Mouse (Mus musculus) lung, postnatal 10 days (tissue): ENCODE results near the gene Cars2.
"Not testable (repeated sequence)": the region's sequence is repeated elsewhere in the genome, so short reads cannot be mapped to it uniquely, and the experiment has no call there.

Experiments used
- DNase-seq: peaks from one replicate; pipeline ENCODE4 v3.0.0; 2021

Gene Cars2

GRCm38 (mm10) chr8:11555720-11556591, 5.4 kb upstream of the Cars2 start:
- DNase-seq, result peak; percentile 100

DNA sequence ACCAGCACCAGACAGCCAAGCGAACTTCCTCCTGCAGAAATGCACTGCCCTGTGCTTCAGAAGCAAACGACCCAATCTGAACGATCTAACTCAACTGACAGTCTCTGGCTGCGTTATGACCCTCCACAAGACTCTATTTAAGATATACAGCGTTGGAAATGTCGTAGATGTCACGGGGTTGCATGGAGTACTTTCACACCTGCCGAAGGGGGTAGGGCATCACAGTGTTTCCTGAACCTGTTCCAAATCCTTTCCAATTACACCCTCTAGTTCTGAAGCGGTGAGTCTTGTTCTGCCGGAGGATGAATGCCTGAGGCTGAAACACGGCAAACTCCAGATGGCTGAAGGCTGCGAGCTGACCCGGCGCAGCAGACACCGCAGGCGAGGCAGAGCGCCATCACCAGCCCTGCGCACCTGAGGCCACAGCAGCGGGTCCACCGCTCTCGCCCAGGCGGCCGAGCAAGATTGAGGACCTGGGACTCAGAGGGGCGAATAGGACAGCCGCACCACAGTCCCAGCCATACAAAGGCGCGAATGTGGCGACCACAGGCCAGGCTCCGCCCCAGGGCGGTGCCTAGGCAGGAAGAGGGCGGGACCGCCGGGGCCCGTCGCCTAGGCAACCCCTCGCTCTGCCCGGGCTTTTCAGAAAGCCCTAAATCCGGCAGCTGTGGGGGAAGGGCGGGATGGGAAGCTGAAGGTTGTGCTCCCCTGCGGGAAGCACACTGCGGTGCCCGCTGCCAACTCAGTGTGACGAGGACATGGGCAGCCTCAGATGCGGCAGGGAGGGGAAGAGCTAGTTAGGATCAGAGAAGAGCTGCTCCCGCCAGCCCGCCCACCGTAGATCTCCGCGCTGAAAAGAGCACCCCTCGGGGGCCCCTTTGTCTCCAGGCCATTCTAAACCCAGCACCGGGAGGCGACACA, 4.5 kb upstream of the Cars2 start, which contains the start of gene Ing1:
Ing1 (plus strand) TSS at position 773 of the 921 bp plus-strand sequence.
- DNase-seq, result peak; percentile 96

DNA sequence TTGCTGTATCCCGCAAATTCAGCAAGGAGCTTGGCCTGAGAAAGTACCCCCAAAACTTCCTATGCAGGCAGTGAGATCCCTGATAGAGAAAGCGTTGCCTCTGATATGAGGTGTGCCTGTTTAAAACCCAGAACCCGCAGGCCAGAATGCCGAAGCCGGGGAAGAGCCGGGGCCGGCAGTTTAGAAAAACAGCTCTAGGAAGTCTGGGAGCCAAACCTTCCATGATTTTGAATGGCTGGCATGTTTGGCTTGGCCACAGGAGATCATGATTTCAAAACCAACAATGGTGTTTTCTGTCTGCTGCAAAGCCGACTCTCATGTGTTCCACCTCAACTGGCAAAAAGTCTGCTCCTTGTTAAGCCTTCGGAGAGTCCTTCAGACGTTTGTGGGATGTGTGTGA, 1.8 kb upstream of the Cars2 start:
- no peak for DNase-seq

DNA sequence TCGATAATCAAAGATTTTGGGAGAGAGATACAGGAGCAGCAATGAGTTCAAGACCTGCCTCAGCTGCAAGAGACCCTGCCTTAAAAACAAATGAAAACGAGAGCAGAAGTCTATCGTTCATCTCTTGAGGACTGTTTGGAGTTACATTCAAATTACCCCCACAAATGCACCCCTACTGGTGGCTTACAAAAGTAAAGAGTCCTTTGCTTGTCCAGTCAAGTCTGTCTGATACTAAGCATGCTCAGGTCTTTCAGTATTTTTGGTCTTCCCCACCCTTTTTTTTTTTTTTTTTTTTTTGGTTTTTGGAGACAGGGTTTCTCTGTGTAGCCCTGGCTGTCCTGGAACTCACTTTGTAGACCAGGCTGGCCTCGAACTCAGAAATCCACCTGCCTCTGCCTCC, 914 bp upstream of the Cars2 start:
- DNase-seq, result not testable (repeated sequence)

- peak; percentile 80 for DNase-seq
Observed at GRCm38 (mm10) chr8:11549706-11550105, 877 bp downstream of the Cars2 start.

DNA sequence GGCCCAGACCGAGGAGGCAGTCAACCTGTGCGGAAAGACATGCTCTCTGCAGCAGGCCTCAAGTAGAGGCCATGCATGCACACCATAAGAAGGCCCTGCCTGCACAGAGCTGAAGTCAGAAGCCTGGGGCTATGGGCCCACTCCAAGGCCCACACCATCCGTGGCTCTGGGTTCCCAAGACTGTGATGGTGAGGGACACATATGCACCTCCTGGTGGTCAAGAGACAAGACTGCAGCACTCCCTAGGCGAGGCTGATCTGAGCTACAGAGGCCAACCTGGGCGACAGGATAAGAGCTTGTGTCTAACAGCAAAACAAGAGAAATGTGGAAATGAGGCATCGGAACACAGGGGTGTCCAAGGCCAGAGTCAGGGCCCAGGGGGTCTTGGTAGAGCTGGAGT, 3.5 kb downstream of the Cars2 start:
- peak; percentile 37 for DNase-seq

DNA sequence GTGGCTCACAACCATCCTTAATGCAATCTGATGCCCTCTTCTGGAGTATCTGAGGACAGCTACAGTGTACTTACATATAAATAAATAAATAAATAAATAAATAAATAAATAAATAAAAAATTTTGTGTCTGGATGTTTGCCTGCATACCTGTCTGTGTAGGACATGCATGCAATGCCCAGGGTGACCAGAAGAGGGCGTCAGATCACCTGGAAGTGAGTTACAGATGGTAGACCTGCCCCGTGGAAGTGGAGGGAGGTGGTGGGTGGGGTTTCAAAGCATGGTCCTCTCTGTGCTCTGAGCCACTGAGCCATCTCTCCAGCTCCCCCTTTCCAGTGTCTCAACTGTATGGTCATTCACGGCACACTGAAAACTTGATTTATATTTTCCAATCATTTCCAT, 6.2 kb downstream of the Cars2 start:
- peak; percentile 75 for DNase-seq

DNA sequence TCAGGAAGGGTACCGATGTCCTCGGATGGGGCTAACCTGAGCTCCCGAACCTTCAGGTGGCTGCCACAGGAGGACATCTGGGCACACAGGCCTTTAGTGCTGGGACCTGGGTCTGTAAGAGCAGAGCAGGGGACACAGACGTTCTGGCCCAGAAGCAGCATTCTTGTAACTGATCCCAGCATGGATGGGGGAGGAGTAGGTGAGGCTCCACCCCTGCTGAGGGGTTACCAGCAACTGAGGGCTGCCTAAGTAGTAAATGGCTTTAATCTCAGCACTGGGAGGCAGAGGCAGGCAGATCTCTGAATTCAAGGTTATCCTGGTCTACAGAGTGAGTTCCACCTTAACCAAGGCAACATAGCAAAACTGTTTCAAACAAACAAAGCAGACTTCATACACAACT, 7.7 kb downstream of the Cars2 start:
- no peak for DNase-seq

- DNase-seq, result no peak
Observed at GRCm38 (mm10) chr8:11542031-11542430, 8.6 kb downstream of the Cars2 start.

DNA sequence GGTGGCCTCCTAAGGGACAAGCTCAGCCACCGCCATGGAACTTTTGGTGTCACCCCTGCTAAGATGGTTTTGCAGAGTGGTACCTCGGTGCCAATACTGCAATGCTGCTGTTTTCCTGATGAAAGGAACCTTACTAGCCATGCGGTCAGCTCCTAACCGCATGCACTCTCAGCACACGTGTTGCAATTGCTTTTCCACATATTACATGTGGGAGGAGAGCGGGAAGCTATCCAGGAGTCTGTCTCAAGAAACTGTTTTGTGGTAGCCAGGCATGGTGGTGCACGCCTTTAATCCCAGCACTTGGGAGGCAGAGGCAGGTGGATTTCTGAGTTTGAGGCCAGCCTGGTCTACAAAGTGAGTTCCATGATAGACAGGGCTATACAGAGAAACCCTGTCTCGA, 10.4 kb downstream of the Cars2 start:
- no peak for DNase-seq

- no peak for DNase-seq
Observed at GRCm38 (mm10) chr8:11539049-11539448, 11.5 kb downstream of the Cars2 start.

- DNase-seq, result no peak
Observed at GRCm38 (mm10) chr8:11534494-11534893, 16.1 kb downstream of the Cars2 start.

DNA sequence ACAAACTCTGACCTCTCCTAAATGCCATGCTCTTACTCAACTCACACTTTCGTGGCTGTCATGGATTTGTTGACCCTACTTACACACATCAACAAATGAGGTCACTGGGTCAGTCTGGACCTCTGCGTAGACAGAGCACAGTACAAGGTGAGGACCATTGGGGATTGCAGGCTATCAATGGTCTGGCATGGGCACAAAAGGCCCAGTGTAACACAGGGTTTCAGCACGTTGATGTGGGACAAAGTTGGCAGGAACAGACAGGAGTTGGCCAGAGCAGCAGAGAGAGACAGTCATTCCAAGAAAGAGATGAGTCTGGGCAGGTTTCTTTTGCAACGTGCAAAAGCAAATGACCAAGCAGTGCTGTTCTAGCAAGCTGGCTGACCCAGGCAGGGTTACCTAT, 19.7 kb downstream of the Cars2 start:
- DNase-seq, result no peak

GRCm38 (mm10) chr8:11530155-11530770, 20.3 kb downstream of the Cars2 start:
- no peak for DNase-seq

GRCm38 (mm10) chr8:11523331-11523730, 27.3 kb downstream of the Cars2 start:
- no peak for DNase-seq

DNA sequence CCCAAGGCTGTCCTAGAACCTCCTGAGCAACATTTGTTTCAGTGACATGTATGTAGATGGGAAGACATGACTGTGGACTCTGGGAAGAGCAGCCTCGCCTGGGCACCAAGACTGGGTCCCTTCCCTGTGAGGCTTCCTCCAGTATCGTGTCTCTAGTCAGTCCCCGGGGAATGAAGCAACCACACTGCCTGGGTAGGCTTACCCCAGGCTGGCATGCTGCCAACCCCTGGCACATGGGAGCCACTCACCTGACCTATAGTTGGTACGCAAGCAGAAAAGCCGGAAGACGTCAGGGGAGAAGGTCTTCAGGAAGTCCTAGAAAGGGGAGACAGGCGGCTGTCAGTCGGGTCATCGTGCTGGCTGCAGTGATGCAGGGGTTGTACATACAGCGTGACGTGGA, 31.9 kb downstream of the Cars2 start:
- DNase-seq, result peak; percentile 45

- no peak for DNase-seq
Observed at GRCm38 (mm10) chr8:11518056-11518396, 32.6 kb downstream of the Cars2 start.

- DNase-seq, result peak; percentile 60
Observed at GRCm38 (mm10) chr8:11517366-11518055, 33.1 kb downstream of the Cars2 start.

DNA sequence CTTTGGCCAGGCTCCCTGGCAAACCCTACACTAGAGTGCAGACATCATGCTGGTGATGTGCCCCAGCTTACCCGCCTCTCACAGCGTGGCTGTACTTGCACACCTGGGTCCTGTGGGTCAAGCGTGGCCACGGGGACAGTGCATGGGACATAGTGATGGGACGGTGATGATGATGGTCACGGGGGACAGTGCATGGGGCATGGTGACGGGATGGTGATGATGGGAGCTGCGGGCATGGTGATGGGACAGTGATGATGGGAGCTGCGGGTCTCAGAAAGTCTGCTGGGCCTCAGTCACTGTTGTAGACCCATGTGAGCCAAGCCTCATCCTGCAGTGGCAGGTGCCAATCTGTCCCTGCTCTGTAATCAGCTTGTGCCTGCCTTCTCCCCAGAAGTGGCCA, 34.3 kb downstream of the Cars2 start:
- no peak for DNase-seq

- no peak for DNase-seq
Observed at GRCm38 (mm10) chr8:11513247-11513646, 37.3 kb downstream of the Cars2 start.

DNA sequence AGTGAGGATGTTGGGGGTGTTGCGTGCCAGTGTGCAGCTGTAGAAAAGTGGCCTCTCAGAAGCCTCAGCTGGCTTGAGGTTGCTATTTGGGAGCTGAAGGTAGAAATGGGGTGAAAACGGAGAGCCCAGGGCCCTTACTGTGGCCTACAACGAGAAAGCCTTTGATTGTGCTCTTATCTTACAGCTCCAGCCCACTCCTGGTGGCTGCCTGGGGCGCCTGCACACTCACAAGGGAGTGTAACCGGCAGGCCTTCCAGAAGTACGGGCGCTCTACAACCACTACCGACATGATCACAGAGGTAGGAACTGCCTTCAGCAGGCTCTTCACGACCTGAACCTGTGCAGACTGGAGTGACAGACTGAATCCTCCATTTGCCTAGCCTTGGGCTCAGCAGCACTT, 37.9 kb downstream of the Cars2 start:
- no peak for DNase-seq

- no peak for DNase-seq
Observed at GRCm38 (mm10) chr8:11510971-11511370, 39.6 kb downstream of the Cars2 start.

DNA sequence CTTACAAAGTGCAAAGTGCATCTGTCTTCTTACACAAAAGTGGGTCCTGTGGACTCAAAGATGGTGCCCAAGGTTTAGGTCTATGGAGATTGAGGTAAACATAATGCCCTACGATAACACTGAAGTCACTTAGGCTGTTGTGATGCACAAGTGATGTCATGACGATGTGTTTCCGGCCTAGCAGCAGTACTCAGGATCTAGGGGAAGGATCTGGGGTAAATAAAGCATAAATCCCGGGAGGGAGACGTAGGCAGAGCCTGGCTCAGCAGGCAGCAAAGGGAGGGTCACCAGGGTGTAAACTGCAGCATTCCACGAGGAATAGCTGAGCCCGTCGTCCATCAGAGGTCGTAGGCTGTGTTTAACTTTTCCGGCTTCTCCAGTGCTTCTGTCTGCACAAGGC, 41.7 kb downstream of the Cars2 start:
- no peak for DNase-seq
